Mouse (Mus musculus): Measurements from ENCODE around the gene Anks1b. TPM values are rescaled to one million over a fixed set of nuclear protein-coding genes. Genes with fewer than 3 reads are reported as not detected.

Gene Anks1b
- polyA plus RNA-seq, 1 experiment from 2014 or later, result 0.21 TPM

DNA sequence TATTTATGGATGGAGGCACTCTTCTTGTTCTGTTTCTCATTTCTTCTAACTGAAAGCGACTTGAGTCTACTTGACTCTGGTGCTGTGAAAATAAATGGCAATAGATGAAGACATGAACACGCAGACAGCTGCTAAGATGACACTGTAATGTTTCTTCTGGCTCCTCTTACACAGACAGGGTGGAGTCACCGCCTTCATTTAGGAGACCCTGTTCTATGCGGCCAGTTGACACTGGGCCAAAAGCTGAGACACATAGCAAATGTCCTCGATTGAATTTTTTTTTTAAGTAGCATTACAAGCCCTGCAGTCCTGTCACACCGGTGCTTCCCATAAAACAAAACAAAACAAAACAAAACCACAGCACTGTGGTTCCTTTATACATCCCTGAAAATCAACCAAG is 1080.5 kb downstream of the Anks1b start:
- 66% methylated on average over 6 of the region's 6 CpGs for WGBS
- Histone ChIP-seq H3K9me3 (ENCODE audit: low read length) (no peaks in the 10 kb centered on the region), H3K27ac (ENCODE audit: low read length) (no peak overlapping the region), H3K4me2 (replicated peaks; ENCODE audit: low read depth, low read length) (no peak overlapping the region), H3K9ac (replicated peaks; ENCODE audit: low read depth) (no peak overlapping the region), H3K27me3 (replicated peaks; ENCODE audit: insufficient read depth, low read length) (no peaks in the 10 kb centered on the region), H3K36me3 (ENCODE audit: insufficient read depth, low read length) (no peaks in the 10 kb centered on the region), H3K4me3 (ENCODE audit: low read depth, low read length) (no peak overlapping the region), H3K4me1 (ENCODE audit: insufficient read depth, low read depth, low read length) (no peaks in the 10 kb centered on the region)
- no peak for DNase-seq (ENCODE audit: low spot score)
- no peak for ATAC-seq
- no peak for TF ChIP-seq CTCF (IDR thresholded peaks at IDR 0.05)
- no peak for TF ChIP-seq EP300 (IDR thresholded peaks at IDR 0.05)

DNA sequence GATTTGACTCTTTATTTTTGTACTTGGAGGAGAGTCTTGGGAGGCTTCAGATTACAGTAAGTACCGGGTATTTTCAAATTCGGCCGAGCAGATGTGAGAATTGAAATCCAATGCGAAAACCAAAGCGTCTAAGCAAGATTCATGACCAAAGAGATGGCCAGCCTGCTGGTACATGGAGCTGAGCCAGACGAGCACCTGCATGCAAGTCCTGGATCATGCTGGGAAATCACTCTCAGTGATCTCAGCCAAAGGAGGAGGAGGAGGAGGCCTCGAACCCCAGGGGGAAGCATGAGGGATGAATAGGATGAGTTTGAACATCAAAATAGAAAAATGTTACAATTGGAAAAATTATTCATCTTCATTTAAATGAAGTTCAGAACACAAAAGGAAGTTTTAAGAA is 1087.1 kb downstream of the Anks1b start:
- Histone ChIP-seq H3K9ac (replicated peaks; ENCODE audit: low read depth) (no peak overlapping the region), H3K27me3 (replicated peaks; ENCODE audit: insufficient read depth, low read length) (no peaks in the 10 kb centered on the region), H3K4me2 (replicated peaks; ENCODE audit: low read depth, low read length) (no peak overlapping the region), H3K36me3 (ENCODE audit: insufficient read depth, low read length) (no peaks in the 10 kb centered on the region), H3K4me3 (ENCODE audit: low read depth, low read length) (no peak overlapping the region), H3K4me1 (ENCODE audit: insufficient read depth, low read depth, low read length) (no peaks in the 10 kb centered on the region), H3K9me3 (ENCODE audit: low read length) (no peaks in the 10 kb centered on the region), H3K27ac (ENCODE audit: low read length) (no peak overlapping the region)
- TF ChIP-seq CTCF (IDR thresholded peaks at IDR 0.05) (no peak), EP300 (IDR thresholded peaks at IDR 0.05) (no peak)
- ATAC-seq (no peak), DNase-seq (ENCODE audit: low spot score) (no peak)
- 78% methylated on average over 7 of the region's 7 CpGs for WGBS

DNA sequence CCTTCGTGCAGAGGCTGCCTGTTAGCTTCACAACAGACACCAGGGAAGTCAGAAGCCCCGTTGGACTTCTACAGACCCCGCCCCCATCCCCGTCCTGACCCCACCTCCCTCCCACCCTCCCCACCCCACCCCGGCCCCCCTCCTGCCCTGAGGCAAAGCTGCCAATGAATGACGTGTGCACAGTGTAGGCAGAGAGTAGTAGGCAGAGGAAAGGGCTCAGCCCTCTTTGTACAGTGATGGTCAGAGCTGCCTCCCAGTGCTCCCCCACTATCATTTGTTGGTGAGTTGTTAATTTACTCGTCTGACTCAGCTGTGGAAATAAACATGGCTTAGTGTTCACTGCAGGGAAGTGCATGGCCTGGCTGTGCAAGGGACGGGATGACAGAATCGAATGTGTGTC is 1091.2 kb downstream of the Anks1b start:
- no peaks in the 10 kb centered on the region for H3K36me3 ChIP-seq (ENCODE audit: insufficient read depth, low read length)
- peak; percentile 44 for ATAC-seq
- no peak overlapping the region for H3K9ac ChIP-seq (replicated peaks; ENCODE audit: low read depth)
- no peak overlapping the region for H3K27ac ChIP-seq (ENCODE audit: low read length)
- no peak for DNase-seq (ENCODE audit: low spot score)
- H3K4me1 ChIP-seq (ENCODE audit: insufficient read depth, low read depth, low read length), result no peaks in the 10 kb centered on the region
- H3K27me3 ChIP-seq (replicated peaks; ENCODE audit: insufficient read depth, low read length), result peaks cover 13% of the 10 kb centered on the region; the same call in 1 of the 2 replicates
- no peak overlapping the region for H3K4me2 ChIP-seq (replicated peaks; ENCODE audit: low read depth, low read length)
- 20% methylated on average over 9 of the region's 9 CpGs for WGBS
- no peak overlapping the region for H3K4me3 ChIP-seq (ENCODE audit: low read depth, low read length)
- no peaks in the 10 kb centered on the region for H3K9me3 ChIP-seq (ENCODE audit: low read length)
- TF ChIP-seq EP300 (IDR thresholded peaks at IDR 0.05) (no peak), CTCF (IDR thresholded peaks at IDR 0.05) (no peak)

DNA sequence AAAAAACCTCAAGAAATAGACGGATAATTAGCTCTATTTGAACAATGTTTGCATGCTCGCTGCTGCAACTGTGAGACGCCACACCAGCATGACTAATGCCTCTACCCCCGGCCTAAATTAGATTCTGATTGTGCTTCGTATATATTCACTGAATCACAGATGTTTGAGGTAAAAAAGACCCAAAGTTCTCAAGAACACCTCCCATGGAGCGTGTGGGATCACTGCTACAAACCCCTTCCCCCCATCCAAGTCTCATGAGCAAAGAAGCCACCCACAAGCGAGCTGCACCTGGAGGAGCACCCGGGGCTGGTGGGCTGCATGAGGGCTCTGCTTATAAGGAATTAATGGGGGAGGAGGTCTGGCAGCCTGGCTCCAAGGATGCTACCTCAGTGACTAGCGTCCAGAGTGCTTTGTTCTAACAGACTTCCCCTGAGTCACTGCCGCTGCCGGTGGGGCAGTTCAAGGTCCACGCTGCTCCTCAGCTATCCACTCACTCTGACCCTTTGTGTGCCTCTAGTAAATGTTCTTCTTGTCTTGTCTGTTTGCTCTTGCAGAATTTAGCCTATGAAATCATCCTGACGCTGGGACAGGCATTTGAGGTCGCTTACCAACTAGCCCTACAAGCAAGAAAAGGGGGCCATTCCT is 1092.5 kb downstream of the Anks1b start:
- H3K4me2 ChIP-seq (replicated peaks; ENCODE audit: low read depth, low read length), result no peak overlapping the region
- no peaks in the 10 kb centered on the region; the same call in 1 of the 2 replicates for H3K4me1 ChIP-seq (ENCODE audit: insufficient read depth, low read depth, low read length)
- H3K36me3 ChIP-seq (ENCODE audit: insufficient read depth, low read length), result no peaks in the 10 kb centered on the region
- WGBS, result 58% methylated on average over 14 of the region's 14 CpGs
- no peak overlapping the region for H3K27ac ChIP-seq (ENCODE audit: low read length)
- TF ChIP-seq EP300 (IDR thresholded peaks at IDR 0.05) (no peak), CTCF (IDR thresholded peaks at IDR 0.05) (no peak)
- ATAC-seq (no peak), DNase-seq (ENCODE audit: low spot score) (no peak)
- no peaks in the 10 kb centered on the region for H3K9me3 ChIP-seq (ENCODE audit: low read length)
- no peak overlapping the region for H3K9ac ChIP-seq (replicated peaks; ENCODE audit: low read depth)
- H3K27me3 ChIP-seq (replicated peaks; ENCODE audit: insufficient read depth, low read length), result peaks cover 19% of the 10 kb centered on the region; the same call in 1 of the 2 replicates
- H3K4me3 ChIP-seq (ENCODE audit: low read depth, low read length), result no peak overlapping the region

DNA sequence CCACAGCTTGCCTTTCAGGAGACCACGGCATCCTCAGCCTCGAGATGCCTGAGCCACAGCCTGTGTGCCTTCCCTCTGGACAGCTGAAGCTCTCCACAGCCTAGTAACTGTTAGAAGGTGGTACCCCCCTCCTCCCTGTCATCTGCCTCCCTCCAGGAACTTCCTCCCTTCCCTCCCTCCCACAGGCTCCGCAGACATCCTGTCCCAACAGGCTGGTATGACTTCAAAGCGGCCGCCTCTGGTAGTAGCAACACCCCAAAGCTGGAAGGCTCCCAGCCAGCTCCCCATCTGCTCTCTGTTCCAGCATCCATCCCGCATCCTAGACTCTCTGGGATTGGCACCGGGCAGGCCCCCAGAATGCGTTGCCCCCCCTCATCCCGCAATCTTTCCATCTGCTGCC is 1093.5 kb downstream of the Anks1b start:
- Histone ChIP-seq H3K9me3 (ENCODE audit: low read length) (no peaks in the 10 kb centered on the region), H3K4me2 (replicated peaks; ENCODE audit: low read depth, low read length) (no peak overlapping the region), H3K27me3 (replicated peaks; ENCODE audit: insufficient read depth, low read length) (peaks cover 19% of the 10 kb centered on the region; the same call in 1 of the 2 replicates), H3K27ac (ENCODE audit: low read length) (no peak overlapping the region), H3K9ac (replicated peaks; ENCODE audit: low read depth) (no peak overlapping the region), H3K36me3 (ENCODE audit: insufficient read depth, low read length) (no peaks in the 10 kb centered on the region), H3K4me3 (ENCODE audit: low read depth, low read length) (no peak overlapping the region), H3K4me1 (ENCODE audit: insufficient read depth, low read depth, low read length) (no peaks in the 10 kb centered on the region; the same call in 1 of the 2 replicates)
- DNase-seq (ENCODE audit: low spot score) (no peak), ATAC-seq (peak; percentile 43)
- TF ChIP-seq CTCF (IDR thresholded peaks at IDR 0.05), result no peak
- TF ChIP-seq EP300 (IDR thresholded peaks at IDR 0.05), result no peak
- WGBS, result 11% methylated on average over 7 of the region's 9 CpGs

DNA sequence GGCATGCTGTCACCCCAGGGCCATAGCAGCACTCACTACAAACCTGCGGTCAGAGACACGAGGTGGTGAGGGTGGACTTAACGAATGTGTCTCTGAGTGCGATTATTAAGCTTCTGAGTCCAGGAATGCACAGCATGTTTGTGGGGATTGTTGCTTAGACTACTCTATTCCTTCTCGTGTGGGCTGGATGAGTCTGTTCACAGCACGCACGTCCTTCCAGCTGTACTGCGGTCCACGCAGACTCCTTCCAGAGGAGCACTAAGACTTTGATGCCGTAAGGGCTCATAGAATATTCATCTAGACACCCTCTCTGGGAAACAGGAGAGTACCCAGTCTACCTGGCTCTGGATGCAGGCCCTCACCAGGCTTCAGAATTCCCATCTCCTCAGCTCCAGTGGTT is 1094.9 kb downstream of the Anks1b start:
- Histone ChIP-seq H3K4me2 (replicated peaks; ENCODE audit: low read depth, low read length) (no peak overlapping the region), H3K27me3 (replicated peaks; ENCODE audit: insufficient read depth, low read length) (peaks cover 19% of the 10 kb centered on the region; the same call in 1 of the 2 replicates), H3K4me3 (ENCODE audit: low read depth, low read length) (no peak overlapping the region), H3K36me3 (ENCODE audit: insufficient read depth, low read length) (no peaks in the 10 kb centered on the region), H3K4me1 (ENCODE audit: insufficient read depth, low read depth, low read length) (no peaks in the 10 kb centered on the region; the same call in 1 of the 2 replicates), H3K9me3 (ENCODE audit: low read length) (no peaks in the 10 kb centered on the region), H3K9ac (replicated peaks; ENCODE audit: low read depth) (no peak overlapping the region), H3K27ac (ENCODE audit: low read length) (no peak overlapping the region)
- TF ChIP-seq CTCF (IDR thresholded peaks at IDR 0.05) (no peak), EP300 (IDR thresholded peaks at IDR 0.05) (no peak)
- WGBS, result 91% methylated on average over 10 of the region's 10 CpGs
- DNase-seq (ENCODE audit: low spot score) (no peak), ATAC-seq (no peak)

Measured in lung, postnatal 0 days (tissue).